In the genomic region with DNA sequence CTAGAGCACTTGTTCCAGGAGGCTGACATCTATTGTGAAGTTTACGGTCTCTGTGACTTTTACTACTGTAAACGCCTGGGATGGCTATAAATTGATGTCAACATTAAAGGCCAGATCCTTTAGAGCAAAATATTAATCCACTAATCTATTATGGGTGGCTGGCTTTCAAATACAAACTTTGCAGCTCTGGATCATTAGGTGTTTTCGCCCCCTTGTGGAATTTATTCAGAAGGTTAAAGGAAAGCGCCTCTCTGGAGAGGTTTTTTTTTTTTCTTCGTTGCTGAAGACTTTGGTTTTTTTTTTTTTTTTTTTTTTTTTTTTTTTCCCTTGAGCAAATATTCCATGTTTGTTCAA, we compare ENCODE assay signal across 8 mouse cellular contexts. TPM values are rescaled to one million over a fixed set of nuclear protein-coding genes. Genes with fewer than 3 reads are reported as not detected.
DNase-seq lines count a peak whose midpoint lies in the region; ATAC-seq and TF ChIP-seq lines count a peak whose summit lies in the region.

No protein-coding gene starts in this region.

- peaks cover 6% of the 10 kb centered on the region for H3K79me2 ChIP-seq in MEL (ENCODE audit: control insufficient read depth, insufficient read depth, low read length, poor library complexity)

- peak; percentile 7 to 69 (median 25); a peak in 4 of 6 replicates for TF ChIP-seq CTCF in MEL (IDR thresholded peaks at IDR 0.05 in 2 of 3, conservative IDR thresholded peaks at IDR 0.05 in 1 of 3; ENCODE audit: control insufficient read depth in 1 of 3, insufficient read depth in 1 of 3, low read depth in 2 of 3, low read length in 3 of 3, poor library complexity in 1 of 3, severe bottlenecking in 1 of 3)
- peak; percentile 72 for TF ChIP-seq CTCF in kidney, postnatal 0 days (IDR thresholded peaks at IDR 0.05; ENCODE audit: low read depth)

- no peak for ATAC-seq in forebrain, embryonic 13.5 days
- ATAC-seq in kidney, postnatal 0 days (replicated peaks; ENCODE audit: low FRiP score, low read depth), result no peak
- ATAC-seq in midbrain, embryonic 12.5 days (ENCODE audit: low FRiP score, low read depth), result no peak

- peak; percentile 66 for DNase-seq in heart, adult 8-10 months (ENCODE audit: low spot score)
- DNase-seq in heart, postnatal 14 days, result no peak
- DNase-seq in MEL (ENCODE audit: low read depth, low spot score), result no peak
- DNase-seq in kidney, postnatal 0 days (ENCODE audit: low spot score), result peak; percentile 95
- no peak for DNase-seq in right cerebral cortex, postnatal 36 days (ENCODE audit: low spot score in 2 of 2)
- no peak for DNase-seq in right cerebral cortex, adult 2 months (ENCODE audit: low spot score in 2 of 2)

- H3K4me3 ChIP-seq in MEL (ENCODE audit: control insufficient read depth in 1 of 2, insufficient read depth in 1 of 2, low read depth in 2 of 2, low read length in 2 of 2), result peak overlapping the region; percentile 25 to 63
- 0 out of 2 replicates have a peak overlapping the region, but pooled peaks have one; percentile 1 for H3K4me3 ChIP-seq in forebrain, embryonic 13.5 days
- 0 out of 2 replicates have a peak overlapping the region, but pooled peaks have one; percentile 0 for H3K4me3 ChIP-seq in kidney, postnatal 0 days (replicated peaks; ENCODE audit: low read depth, low read length)
- 0 out of 2 replicates have a peak overlapping the region, but pooled peaks have one; percentile 4 for H3K4me3 ChIP-seq in midbrain, embryonic 12.5 days

- H3K4me2 ChIP-seq in forebrain, embryonic 13.5 days, result peak overlapping the region; percentile 70
- H3K4me2 ChIP-seq in kidney, postnatal 0 days (ENCODE audit: low read length), result peak overlapping the region; percentile 77
- H3K4me2 ChIP-seq in midbrain, embryonic 12.5 days (replicated peaks), result peak overlapping the region; percentile 69

- TF ChIP-seq EP300 in MEL (IDR thresholded peaks at IDR 0.05; ENCODE audit: low read depth in 1 of 2, low read length in 2 of 2), result no peak

- peaks cover 0 to 4% of the 10 kb centered on the region in 2 experiments; a peak in 1 of 4 replicates for H3K4me1 ChIP-seq in MEL (ENCODE audit: control insufficient read depth in 1 of 2, insufficient read depth in 2 of 2, low read length in 2 of 2)
- peaks cover 29% of the 10 kb centered on the region for H3K4me1 ChIP-seq in forebrain, embryonic 13.5 days
- peaks cover 3% of the 10 kb centered on the region; the same call in 1 of the 2 replicates for H3K4me1 ChIP-seq in kidney, postnatal 0 days (replicated peaks; ENCODE audit: insufficient read depth, low read length)
- peaks cover 21% of the 10 kb centered on the region for H3K4me1 ChIP-seq in midbrain, embryonic 12.5 days

- 6% methylated on average over 5 of the region's 5 CpGs for WGBS in forebrain, embryonic 13.5 days
- 0% methylated on average over 5 of the region's 5 CpGs for WGBS in kidney, postnatal 0 days
- 8% methylated on average over 5 of the region's 5 CpGs for WGBS in midbrain, embryonic 12.5 days

- H3K27me3 ChIP-seq in MEL (ENCODE audit: control insufficient read depth in 1 of 2, insufficient read depth in 2 of 2, low read length in 2 of 2), result no peaks in the 10 kb centered on the region
- no peaks in the 10 kb centered on the region for H3K27me3 ChIP-seq in forebrain, embryonic 13.5 days
- no peaks in the 10 kb centered on the region for H3K27me3 ChIP-seq in kidney, postnatal 0 days (ENCODE audit: insufficient read depth, low read length)
- no peaks in the 10 kb centered on the region for H3K27me3 ChIP-seq in midbrain, embryonic 12.5 days

- H3K9ac ChIP-seq in MEL (ENCODE audit: control insufficient read depth, low read depth, low read length, poor library complexity, severe bottlenecking), result peak overlapping the region; percentile 56
- no peak overlapping the region; the same call in 1 of the 2 replicates for H3K9ac ChIP-seq in forebrain, embryonic 13.5 days
- H3K9ac ChIP-seq in kidney, postnatal 0 days (ENCODE audit: low read depth, low read length), result no peak overlapping the region
- H3K9ac ChIP-seq in midbrain, embryonic 12.5 days (replicated peaks), result no peak overlapping the region

- intact Hi-C loops in heart, postnatal 14 days (cut with DNase I), result loop anchor here (10.0 kb wide), 3 partner anchors 363 to 943 kb away; no protein-coding TSS in a partner anchor

- TF ChIP-seq POLR2A in MEL (IDR thresholded peaks at IDR 0.05; ENCODE audit: control insufficient read depth in 1 of 2, insufficient read depth in 1 of 2, low read depth in 1 of 2, low read length in 2 of 2, poor library complexity in 1 of 2), result no peak

- TF ChIP-seq RAD21 in MEL (IDR thresholded peaks at IDR 0.05; ENCODE audit: low read depth, low read length), result peak; percentile 93

- peaks cover 0 to 4% of the 10 kb centered on the region in 2 experiments; a peak in 1 of 4 replicates for H3K36me3 ChIP-seq in MEL (ENCODE audit: control insufficient read depth in 1 of 2, insufficient read depth in 2 of 2, low read length in 2 of 2)
- H3K36me3 ChIP-seq in forebrain, embryonic 13.5 days (ENCODE audit: poor library complexity, severe bottlenecking), result no peaks in the 10 kb centered on the region
- H3K36me3 ChIP-seq in kidney, postnatal 0 days (ENCODE audit: insufficient read depth, low read length), result no peaks in the 10 kb centered on the region
- no peaks in the 10 kb centered on the region for H3K36me3 ChIP-seq in midbrain, embryonic 12.5 days

- H3K27ac ChIP-seq in MEL (ENCODE audit: control insufficient read depth, low read depth, low read length), result peak overlapping the region; percentile 54
- H3K27ac ChIP-seq in forebrain, embryonic 13.5 days, result peak overlapping the region; percentile 15; the same call in 1 of the 2 replicates
- peak overlapping the region; percentile 54 for H3K27ac ChIP-seq in kidney, postnatal 0 days
- H3K27ac ChIP-seq in midbrain, embryonic 12.5 days (replicated peaks), result peak overlapping the region; percentile 62

- no peaks in the 10 kb centered on the region for H3K9me3 ChIP-seq in MEL (replicated peaks; ENCODE audit: insufficient read depth, low read length)
- no peaks in the 10 kb centered on the region for H3K9me3 ChIP-seq in forebrain, embryonic 13.5 days (replicated peaks)
- H3K9me3 ChIP-seq in kidney, postnatal 0 days (replicated peaks; ENCODE audit: low read length), result no peaks in the 10 kb centered on the region
- no peaks in the 10 kb centered on the region for H3K9me3 ChIP-seq in midbrain, embryonic 12.5 days

TF ChIP-seq in MEL, 35 proteins besides CTCF, POLR2A, EP300 and RAD21:
- TF ChIP-seq SIN3A (IDR thresholded peaks at IDR 0.05; ENCODE audit: low read length) (0 out of 2 replicates have a peak, but pooled peaks have one; percentile 33), KAT2A (conservative IDR thresholded peaks at IDR 0.05; ENCODE audit: low read depth, low read length) (no peak), SMC3 (IDR thresholded peaks at IDR 0.05; ENCODE audit: low read depth, low read length) (peak; percentile 85), NELFE (IDR thresholded peaks at IDR 0.05; ENCODE audit: low read depth, low read length) (no peak), CHD1 (IDR thresholded peaks at IDR 0.05; ENCODE audit: low read depth, low read length) (no peak), ELF1 (IDR thresholded peaks at IDR 0.05; ENCODE audit: low read depth, low read length) (no peak), TCF12 (IDR thresholded peaks at IDR 0.05; ENCODE audit: low read depth, low read length) (no peak), CHD2 (IDR thresholded peaks at IDR 0.05; ENCODE audit: low read length) (no peak), TAL1 (IDR thresholded peaks at IDR 0.05; ENCODE audit: low read length) (no peak), ZNF384 (IDR thresholded peaks at IDR 0.05; ENCODE audit: low read depth, low read length) (peak; percentile 99), UBTF (IDR thresholded peaks at IDR 0.05; ENCODE audit: borderline replicate concordance, insufficient read depth, low read depth, low read length) (no peak), ZC3H11A (IDR thresholded peaks at IDR 0.05; ENCODE audit: low read depth, low read length) (peak; percentile 93)

RNA-seq across cellular contexts. Expression of a gene that starts 4.9 kb away (rescaled TPM):
- 10 to 100 TPM; 35.4 to 53.6 (median 45.5) TPM for total RNA-seq in heart, adult 8-10 months (2022)
- total RNA-seq in heart, postnatal 14 days (2021), result 10 to 100 TPM; 34.2 to 39.6 TPM
- 2.3 and 2.8 TPM in 2 replicates for total RNA-seq in MEL (2012; rRNA removed)
- polyA plus RNA-seq in MEL (2012; ENCODE audit: insufficient read depth in 1 of 2, insufficient read length in 2 of 2, low read depth in 1 of 2, low replicate concordance in 2 of 2, missing spikeins in 1 of 2), result 10 to 100 TPM in 1 of 2 experiments, not detected in 1; 13.1 TPM
- 52.2 and 63.6 TPM in 2 replicates for polyA plus RNA-seq in forebrain, embryonic 13.5 days (2015; fragmentation: Nextera tagmentation; extraction: Ambion mirVana)
- polyA plus RNA-seq in kidney, postnatal 0 days (2015; fragmentation: Nextera tagmentation; extraction: Ambion mirVana), result 86.1 and 94.8 TPM in 2 replicates
- 96.7 and 103 TPM in 2 replicates for polyA plus RNA-seq in midbrain, embryonic 12.5 days (2016; fragmentation: Nextera tagmentation; extraction: Ambion mirVana)

Comparison
In these comparisons a context has a peak if more than half of its experiments do, and no peak if none do; other contexts are left out.
1. DNase-seq: peak in heart, adult 8-10 months (single experiment) and kidney, postnatal 0 days (single experiment); none in heart, postnatal 14 days (0 of 2), MEL (single experiment), right cerebral cortex, postnatal 36 days (0 of 2) and right cerebral cortex, adult 2 months (0 of 2).
2. Peak in every context shown above with its lines, with median percentiles within 50 percentile points of each other: H3K27ac ChIP-seq, H3K4me3 ChIP-seq and H3K4me2 ChIP-seq.